Mouse (Mus musculus): ENCODE measurements around the gene Rbpj. TPM values are rescaled to one million over a fixed set of nuclear protein-coding genes. Genes with fewer than 3 reads are reported as not detected.

Rbpj gene
- polyA plus RNA-seq, 1 experiment from 2014 or later: 30.0 TPM

- no peaks in the 10 kb centered on the region for H3K36me3 ChIP-seq (ENCODE audit: control insufficient read depth, insufficient read depth, low read length)
- H3K4me3 ChIP-seq (replicated peaks; ENCODE audit: low read length): no peak overlapping the region
- no peaks in the 10 kb centered on the region for H3K9me3 ChIP-seq (replicated peaks; ENCODE audit: control insufficient read depth, low read length)
- no peak overlapping the region for H3K27ac ChIP-seq (ENCODE audit: low read length)
- no peak overlapping the region for H3K4me2 ChIP-seq (ENCODE audit: low read depth, low read length)
- H3K27me3 ChIP-seq (ENCODE audit: control insufficient read depth, insufficient read depth, low read length): no peaks in the 10 kb centered on the region
- no peak for ATAC-seq (ENCODE audit: insufficient read depth, low FRiP score)
- 69% methylated on average over 1 of the region's 1 CpGs for WGBS
- H3K9ac ChIP-seq (ENCODE audit: low read length): no peak overlapping the region
- H3K4me1 ChIP-seq (ENCODE audit: control insufficient read depth, insufficient read depth, low read length): peaks cover 6% of the 10 kb centered on the region; the same call in 1 of the 2 replicates
Observed at GRCm38 (mm10) chr5:53526070-53526430, 60.1 kb downstream of the Rbpj start.

GRCm38 (mm10) chr5:53529846-53530245 is 63.9 kb downstream of the Rbpj start:
- H3K9me3 ChIP-seq (replicated peaks; ENCODE audit: control insufficient read depth, low read length): no peaks in the 10 kb centered on the region
- no peak overlapping the region for H3K4me2 ChIP-seq (ENCODE audit: low read depth, low read length)
- no peak overlapping the region for H3K9ac ChIP-seq (ENCODE audit: low read length)
- WGBS: 62% methylated on average over 1 of the region's 1 CpGs
- H3K27ac ChIP-seq (ENCODE audit: low read length): no peak overlapping the region
- H3K4me3 ChIP-seq (replicated peaks; ENCODE audit: low read length): no peak overlapping the region
- no peak for ATAC-seq (ENCODE audit: insufficient read depth, low FRiP score)
- no peaks in the 10 kb centered on the region for H3K27me3 ChIP-seq (ENCODE audit: control insufficient read depth, insufficient read depth, low read length)
- peaks cover 1% of the 10 kb centered on the region; the same call in 1 of the 2 replicates for H3K4me1 ChIP-seq (ENCODE audit: control insufficient read depth, insufficient read depth, low read length)
- H3K36me3 ChIP-seq (ENCODE audit: control insufficient read depth, insufficient read depth, low read length): no peaks in the 10 kb centered on the region

DNA sequence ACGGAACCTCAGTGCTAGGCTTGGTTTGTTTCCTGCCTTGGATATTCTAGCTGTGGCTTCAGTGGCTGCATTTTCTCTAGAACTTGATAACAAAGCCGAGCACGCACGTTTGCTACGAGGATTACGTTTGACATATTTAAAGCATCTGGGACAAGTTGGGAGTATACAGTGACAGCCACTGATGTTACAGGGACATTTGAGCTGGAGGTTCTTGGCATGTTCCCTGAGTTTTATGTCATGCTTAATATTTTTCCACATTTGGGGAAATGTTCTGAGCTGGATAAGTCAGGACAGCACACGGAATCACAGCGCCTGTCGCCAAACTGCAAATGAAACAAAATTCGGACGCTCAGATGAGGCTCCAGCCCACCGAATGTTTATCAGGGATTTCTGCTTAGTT is 69.1 kb downstream of the Rbpj start:
- ATAC-seq (ENCODE audit: insufficient read depth, low FRiP score): no peak
- Histone ChIP-seq H3K4me3 (replicated peaks; ENCODE audit: low read length) (no peak overlapping the region), H3K27me3 (ENCODE audit: control insufficient read depth, insufficient read depth, low read length) (no peaks in the 10 kb centered on the region), H3K36me3 (ENCODE audit: control insufficient read depth, insufficient read depth, low read length) (no peaks in the 10 kb centered on the region), H3K27ac (ENCODE audit: low read length) (no peak overlapping the region), H3K9me3 (replicated peaks; ENCODE audit: control insufficient read depth, low read length) (no peaks in the 10 kb centered on the region), H3K4me1 (ENCODE audit: control insufficient read depth, insufficient read depth, low read length) (peaks cover 9% of the 10 kb centered on the region; the same call in 1 of the 2 replicates), H3K4me2 (ENCODE audit: low read depth, low read length) (no peak overlapping the region), H3K9ac (ENCODE audit: low read length) (no peak overlapping the region)
- WGBS: 62% methylated on average over 12 of the region's 12 CpGs

GRCm38 (mm10) chr5:53536635-53537554 is 70.9 kb downstream of the Rbpj start:
- Histone ChIP-seq H3K9me3 (replicated peaks; ENCODE audit: control insufficient read depth, low read length) (no peaks in the 10 kb centered on the region), H3K4me3 (replicated peaks; ENCODE audit: low read length) (no peak overlapping the region), H3K9ac (ENCODE audit: low read length) (no peak overlapping the region), H3K27me3 (ENCODE audit: control insufficient read depth, insufficient read depth, low read length) (no peaks in the 10 kb centered on the region), H3K36me3 (ENCODE audit: control insufficient read depth, insufficient read depth, low read length) (no peaks in the 10 kb centered on the region), H3K4me2 (ENCODE audit: low read depth, low read length) (no peak overlapping the region), H3K27ac (ENCODE audit: low read length) (no peak overlapping the region; the same call in 1 of the 2 replicates), H3K4me1 (ENCODE audit: control insufficient read depth, insufficient read depth, low read length) (peaks cover 9% of the 10 kb centered on the region; the same call in 1 of the 2 replicates)
- no peak for ATAC-seq (ENCODE audit: insufficient read depth, low FRiP score)
- WGBS: 64% methylated on average over 12 of the region's 12 CpGs

- Histone ChIP-seq H3K4me1 (ENCODE audit: control insufficient read depth, insufficient read depth, low read length) (peaks cover 6% of the 10 kb centered on the region; the same call in 1 of the 2 replicates), H3K4me3 (replicated peaks; ENCODE audit: low read length) (no peak overlapping the region), H3K4me2 (ENCODE audit: low read depth, low read length) (no peak overlapping the region), H3K27ac (ENCODE audit: low read length) (no peak overlapping the region), H3K36me3 (ENCODE audit: control insufficient read depth, insufficient read depth, low read length) (no peaks in the 10 kb centered on the region), H3K9me3 (replicated peaks; ENCODE audit: control insufficient read depth, low read length) (no peaks in the 10 kb centered on the region), H3K27me3 (ENCODE audit: control insufficient read depth, insufficient read depth, low read length) (no peaks in the 10 kb centered on the region), H3K9ac (ENCODE audit: low read length) (no peak overlapping the region)
- 68% methylated on average over 18 of the region's 18 CpGs for WGBS
- no peak for ATAC-seq (ENCODE audit: insufficient read depth, low FRiP score)
Observed at GRCm38 (mm10) chr5:53539860-53540633, 74.1 kb downstream of the Rbpj start.

DNA sequence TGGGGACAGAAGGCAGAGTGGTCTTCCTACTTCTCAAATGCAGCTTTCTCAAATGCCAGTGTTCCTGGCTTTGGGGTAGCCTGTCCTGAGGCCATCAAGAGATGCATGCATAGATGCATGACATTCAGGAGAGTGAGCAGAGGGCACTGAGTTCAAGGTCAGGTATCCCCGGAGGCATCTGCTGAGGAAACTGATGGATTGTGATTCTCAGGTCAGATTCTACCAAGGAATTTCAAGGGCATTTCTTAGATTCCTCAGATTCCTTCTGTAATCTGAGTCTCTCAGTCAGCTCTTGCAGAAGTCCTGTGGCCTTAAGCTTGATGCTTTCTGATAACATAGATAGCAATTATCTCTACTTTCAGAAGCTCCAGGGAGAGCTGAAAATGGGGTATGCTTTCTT is 76.1 kb downstream of the Rbpj start:
- H3K4me2 ChIP-seq (ENCODE audit: low read depth, low read length): no peak overlapping the region
- H3K9me3 ChIP-seq (replicated peaks; ENCODE audit: control insufficient read depth, low read length): no peaks in the 10 kb centered on the region
- H3K27me3 ChIP-seq (ENCODE audit: control insufficient read depth, insufficient read depth, low read length): no peaks in the 10 kb centered on the region
- no peaks in the 10 kb centered on the region for H3K4me1 ChIP-seq (ENCODE audit: control insufficient read depth, insufficient read depth, low read length)
- 24% methylated on average over 1 of the region's 1 CpGs for WGBS
- ATAC-seq (ENCODE audit: insufficient read depth, low FRiP score): no peak
- no peak overlapping the region for H3K9ac ChIP-seq (ENCODE audit: low read length)
- no peak overlapping the region for H3K4me3 ChIP-seq (replicated peaks; ENCODE audit: low read length)
- H3K27ac ChIP-seq (ENCODE audit: low read length): no peak overlapping the region
- no peaks in the 10 kb centered on the region for H3K36me3 ChIP-seq (ENCODE audit: control insufficient read depth, insufficient read depth, low read length)

DNA sequence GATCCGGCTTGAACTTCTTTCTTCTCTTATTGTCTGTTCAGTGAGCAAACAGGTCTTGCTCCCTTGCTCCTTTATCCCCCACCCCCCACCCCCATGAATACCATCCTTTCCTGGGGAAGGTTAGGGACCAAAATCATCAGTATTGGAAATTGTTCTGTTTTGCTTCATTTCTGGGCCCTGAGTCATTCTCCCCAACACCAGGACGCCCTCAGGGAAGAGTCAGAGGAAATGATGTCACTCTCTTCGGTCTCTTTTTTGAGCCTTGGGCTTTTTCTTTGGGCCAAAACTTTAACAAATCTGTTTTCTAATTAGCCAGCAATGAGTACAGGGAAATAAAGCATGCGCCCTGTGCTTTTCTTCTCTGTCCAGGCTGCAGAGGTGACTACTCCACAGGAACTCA is 77.4 kb downstream of the Rbpj start:
- ATAC-seq (ENCODE audit: insufficient read depth, low FRiP score): no peak
- H3K4me2 ChIP-seq (ENCODE audit: low read depth, low read length): no peak overlapping the region
- no peak overlapping the region for H3K27ac ChIP-seq (ENCODE audit: low read length)
- H3K4me1 ChIP-seq (ENCODE audit: control insufficient read depth, insufficient read depth, low read length): no peaks in the 10 kb centered on the region
- 74% methylated on average over 4 of the region's 4 CpGs for WGBS
- no peaks in the 10 kb centered on the region for H3K36me3 ChIP-seq (ENCODE audit: control insufficient read depth, insufficient read depth, low read length)
- no peak overlapping the region for H3K4me3 ChIP-seq (replicated peaks; ENCODE audit: low read length)
- H3K27me3 ChIP-seq (ENCODE audit: control insufficient read depth, insufficient read depth, low read length): no peaks in the 10 kb centered on the region
- H3K9ac ChIP-seq (ENCODE audit: low read length): no peak overlapping the region
- no peaks in the 10 kb centered on the region for H3K9me3 ChIP-seq (replicated peaks; ENCODE audit: control insufficient read depth, low read length)

- Histone ChIP-seq H3K36me3 (ENCODE audit: control insufficient read depth, insufficient read depth, low read length) (no peaks in the 10 kb centered on the region), H3K9ac (ENCODE audit: low read length) (no peak overlapping the region), H3K9me3 (replicated peaks; ENCODE audit: control insufficient read depth, low read length) (no peaks in the 10 kb centered on the region), H3K4me3 (replicated peaks; ENCODE audit: low read length) (no peak overlapping the region), H3K4me2 (ENCODE audit: low read depth, low read length) (no peak overlapping the region), H3K27ac (ENCODE audit: low read length) (no peak overlapping the region), H3K27me3 (ENCODE audit: control insufficient read depth, insufficient read depth, low read length) (no peaks in the 10 kb centered on the region), H3K4me1 (ENCODE audit: control insufficient read depth, insufficient read depth, low read length) (no peaks in the 10 kb centered on the region)
- 81% methylated on average over 4 of the region's 4 CpGs for WGBS
- ATAC-seq (ENCODE audit: insufficient read depth, low FRiP score): no peak
Observed at GRCm38 (mm10) chr5:53543945-53544344, 78.0 kb downstream of the Rbpj start.

GRCm38 (mm10) chr5:53546440-53546839 is 80.5 kb downstream of the Rbpj start:
- Histone ChIP-seq H3K9me3 (replicated peaks; ENCODE audit: control insufficient read depth, low read length) (no peaks in the 10 kb centered on the region), H3K27me3 (ENCODE audit: control insufficient read depth, insufficient read depth, low read length) (no peaks in the 10 kb centered on the region), H3K4me2 (ENCODE audit: low read depth, low read length) (no peak overlapping the region), H3K36me3 (ENCODE audit: control insufficient read depth, insufficient read depth, low read length) (no peaks in the 10 kb centered on the region), H3K9ac (ENCODE audit: low read length) (no peak overlapping the region), H3K4me1 (ENCODE audit: control insufficient read depth, insufficient read depth, low read length) (no peaks in the 10 kb centered on the region), H3K4me3 (replicated peaks; ENCODE audit: low read length) (no peak overlapping the region), H3K27ac (ENCODE audit: low read length) (no peak overlapping the region)
- no peak for ATAC-seq (ENCODE audit: insufficient read depth, low FRiP score)
- WGBS: 85% methylated on average over 6 of the region's 6 CpGs

Data from stomach, embryonic 16.5 days (tissue).